Mouse (Mus musculus): ENCODE results near the gene Ndufs3. TPM values are rescaled to one million over a fixed set of nuclear protein-coding genes. Genes with fewer than 3 reads are reported as not detected.
"Not testable (repeated sequence)": the region's sequence is repeated elsewhere in the genome, so short reads cannot be mapped to it uniquely, and the experiment has no call there.

Gene Ndufs3
- polyA plus RNA-seq, 1 experiment: 871 TPM

DNA sequence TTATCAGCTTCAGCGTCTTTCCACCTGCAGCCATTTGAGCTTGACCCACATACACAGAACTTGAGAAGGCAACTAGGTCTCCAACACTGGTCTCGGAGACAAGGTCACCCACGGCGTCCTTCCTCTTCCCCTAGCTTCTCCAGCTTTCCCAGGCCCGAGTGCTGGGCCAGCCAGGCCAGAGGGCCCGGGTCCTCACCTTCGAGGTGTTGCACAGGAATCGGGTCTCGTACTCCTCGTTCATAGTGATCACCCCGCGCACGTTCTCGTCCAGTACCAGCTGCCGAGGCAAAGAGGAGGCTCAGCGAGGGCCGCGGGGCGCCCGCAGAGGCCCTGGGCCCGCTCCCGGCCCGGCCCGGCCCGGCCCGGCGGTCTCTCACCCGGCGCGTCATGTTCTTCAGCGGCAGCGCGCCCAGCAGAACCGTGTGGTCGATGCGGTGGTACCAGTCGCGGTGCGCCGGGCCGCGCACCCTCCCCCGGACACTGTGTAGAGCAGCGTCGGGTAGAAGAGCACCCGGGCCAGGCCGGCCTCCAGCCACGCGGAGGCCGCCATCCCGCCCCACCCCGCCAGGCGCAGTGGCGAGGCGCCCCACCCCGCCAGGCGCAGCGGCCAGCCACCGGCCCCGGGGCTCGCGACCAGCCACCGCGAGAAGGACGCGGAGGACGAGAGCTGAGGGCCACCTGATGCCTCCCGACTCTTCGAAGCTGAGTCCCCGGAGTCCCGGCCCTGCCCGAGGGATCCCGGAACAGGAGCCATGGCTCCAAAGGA is 12.8 kb upstream of the Ndufs3 start:
- H3K27ac ChIP-seq (replicated peaks; ENCODE audit: low read depth, low read length): peak overlapping the region; percentile 85
- H3K4me3 ChIP-seq (ENCODE audit: insufficient read depth, low read depth, low read length): peak overlapping the region; percentile 96

DNA sequence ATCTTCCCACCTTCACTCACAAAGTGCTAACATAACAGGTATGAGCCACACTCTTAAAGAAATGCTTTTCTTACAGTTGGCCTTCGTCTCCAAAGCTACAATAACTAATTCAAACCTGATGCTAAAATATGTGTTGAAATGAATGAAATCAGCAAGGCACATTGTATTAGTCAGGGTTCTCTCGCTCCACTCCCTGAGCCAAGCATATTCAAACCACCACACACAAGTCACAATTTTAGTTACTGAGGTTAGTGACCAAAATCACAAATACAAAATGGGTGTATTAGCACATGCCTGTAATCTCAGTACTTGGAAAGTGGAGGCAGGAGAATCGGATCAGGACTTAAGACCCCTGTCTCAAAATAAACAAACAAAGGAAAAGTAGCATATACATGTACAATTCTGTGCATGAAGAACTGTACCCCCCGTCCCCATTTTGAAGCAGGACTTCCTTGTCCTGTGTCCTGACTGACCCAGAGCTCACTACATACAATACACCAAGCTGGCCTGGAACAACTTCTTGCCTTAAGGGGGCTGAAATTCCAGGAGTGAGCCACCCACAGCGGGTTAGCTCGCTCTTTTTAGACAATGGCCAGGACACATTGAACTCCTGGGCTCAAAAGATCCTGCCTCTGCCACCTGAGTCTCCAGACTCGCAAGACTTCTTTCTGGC is 12.1 kb upstream of the Ndufs3 start:
- Histone ChIP-seq H3K4me3 (ENCODE audit: insufficient read depth, low read depth, low read length) (peak overlapping the region; percentile 96), H3K4me1 (ENCODE audit: control insufficient read depth, insufficient read depth, insufficient read length, low read length) (peaks cover 5% of the 10 kb centered on the region)

More for the DNA sequence above, 12.8 kb upstream of the Ndufs3 start:
- peaks cover 5% of the 10 kb centered on the region for H3K4me1 ChIP-seq (ENCODE audit: control insufficient read depth, insufficient read depth, insufficient read length, low read length)

DNA sequence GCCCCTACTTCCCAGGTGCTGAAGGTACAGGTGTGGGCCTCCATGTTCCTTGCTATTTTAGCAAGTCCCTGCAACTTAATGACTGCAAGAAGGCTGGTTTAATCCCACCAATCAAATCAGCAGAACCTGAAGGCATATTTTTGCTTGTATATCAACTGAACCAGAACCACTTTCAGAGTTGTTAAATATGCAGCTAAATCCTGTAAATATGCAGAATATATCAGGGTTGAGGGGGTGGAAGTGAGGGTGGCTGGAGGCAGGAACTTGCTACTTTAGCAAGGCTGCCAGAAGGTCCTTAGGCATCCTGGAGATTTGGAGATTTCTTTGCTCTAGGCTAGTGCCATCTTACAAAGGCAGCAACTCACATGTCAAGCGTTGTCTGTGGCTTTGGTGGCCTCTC is 10.9 kb upstream of the Ndufs3 start:
- Histone ChIP-seq H3K27ac (replicated peaks; ENCODE audit: low read depth, low read length) (no peak overlapping the region), H3K4me3 (ENCODE audit: insufficient read depth, low read depth, low read length) (0 out of 2 replicates have a peak overlapping the region, but pooled peaks have one; percentile 28), H3K4me1 (ENCODE audit: control insufficient read depth, insufficient read depth, insufficient read length, low read length) (peaks cover 5% of the 10 kb centered on the region)

More for the DNA sequence above, 12.1 kb upstream of the Ndufs3 start:
- H3K27ac ChIP-seq (replicated peaks; ENCODE audit: low read depth, low read length): peak overlapping the region; percentile 85

DNA sequence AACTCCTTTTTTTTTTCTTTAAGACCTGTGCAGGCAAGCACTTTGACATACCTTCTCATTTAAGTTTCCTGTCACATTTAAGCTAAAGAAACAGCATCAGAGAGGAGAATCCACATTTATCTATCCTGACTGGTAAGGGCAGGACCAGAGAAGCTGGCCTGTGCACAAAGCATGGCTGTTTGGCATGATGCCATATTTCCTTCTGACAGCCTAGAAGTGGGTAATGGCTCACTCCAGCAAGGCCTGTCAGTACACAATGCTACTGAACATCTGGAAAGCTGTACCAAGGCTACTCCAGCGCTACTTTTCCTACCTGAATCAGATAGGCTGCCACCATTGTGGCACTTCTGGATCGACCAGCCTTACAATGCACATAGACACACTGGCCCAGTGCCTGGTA is 9.0 kb upstream of the Ndufs3 start:
- H3K4me1 ChIP-seq (ENCODE audit: control insufficient read depth, insufficient read depth, insufficient read length, low read length): peaks cover 5% of the 10 kb centered on the region
- H3K4me3 ChIP-seq (ENCODE audit: insufficient read depth, low read depth, low read length): no peak overlapping the region
- no peak overlapping the region for H3K27ac ChIP-seq (replicated peaks; ENCODE audit: low read depth, low read length)

DNA sequence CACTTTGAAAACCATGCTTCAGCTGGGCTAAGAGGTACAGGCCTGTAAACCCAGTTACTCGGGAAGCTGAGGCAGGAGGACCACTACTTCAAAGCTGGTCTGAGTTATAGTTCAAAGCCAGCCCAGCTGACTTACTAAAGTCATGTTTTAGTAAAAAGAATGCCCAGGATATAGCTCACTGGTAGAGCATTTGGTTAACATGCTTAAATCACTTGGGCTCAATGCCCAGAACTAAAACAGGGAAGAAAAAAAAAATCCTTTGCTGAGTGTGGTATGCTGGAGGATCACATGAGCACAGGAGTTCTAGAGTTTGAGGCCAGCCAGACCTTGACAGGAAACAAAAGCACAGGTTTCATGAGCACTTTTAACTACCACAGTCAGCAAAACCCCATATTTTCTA is 7.0 kb upstream of the Ndufs3 start:
- Histone ChIP-seq H3K27ac (replicated peaks; ENCODE audit: low read depth, low read length) (no peak overlapping the region), H3K4me1 (ENCODE audit: control insufficient read depth, insufficient read depth, insufficient read length, low read length) (peaks cover 5% of the 10 kb centered on the region), H3K4me3 (ENCODE audit: insufficient read depth, low read depth, low read length) (no peak overlapping the region)

DNA sequence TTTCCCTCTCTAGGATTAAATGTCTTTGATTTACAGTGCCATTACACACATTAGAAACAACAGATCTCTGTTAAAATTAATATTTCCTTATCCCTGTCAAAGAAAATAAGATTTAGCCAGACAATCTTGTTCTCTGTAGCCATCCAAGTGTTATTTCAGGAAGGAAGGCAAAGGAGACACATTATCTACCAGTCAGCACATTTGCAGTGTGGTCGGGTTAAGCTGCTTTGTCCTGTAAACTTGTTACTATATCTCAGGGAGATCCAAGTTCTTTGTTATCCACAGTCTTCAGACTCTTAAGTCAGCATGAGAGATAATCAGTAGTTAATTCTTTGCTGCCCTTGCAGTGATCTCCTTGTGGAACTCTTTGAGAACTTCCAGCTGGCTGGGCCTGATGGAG is 6.2 kb upstream of the Ndufs3 start:
- Histone ChIP-seq H3K4me1 (ENCODE audit: control insufficient read depth, insufficient read depth, insufficient read length, low read length) (peaks cover under 1% of the 10 kb centered on the region), H3K4me3 (ENCODE audit: insufficient read depth, low read depth, low read length) (no peak overlapping the region), H3K27ac (replicated peaks; ENCODE audit: low read depth, low read length) (no peak overlapping the region)

DNA sequence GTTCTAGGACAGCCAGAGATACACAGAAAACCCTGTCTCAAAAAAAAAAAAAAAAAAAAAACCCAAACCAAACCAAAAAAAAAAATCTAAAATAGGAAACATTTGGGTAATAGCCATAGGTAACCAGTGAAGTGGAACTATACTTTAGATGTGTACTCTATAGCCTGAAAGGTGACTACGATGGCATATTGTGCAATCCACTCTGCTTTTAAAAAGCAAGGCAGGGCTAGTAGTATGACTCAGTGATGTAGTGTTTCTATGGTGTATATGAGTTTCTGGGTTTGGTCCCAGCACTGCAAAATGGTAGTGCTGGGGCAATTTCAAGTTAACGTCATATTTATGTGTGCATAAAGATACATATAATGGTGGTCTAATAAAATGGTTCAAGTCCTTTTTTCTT is 2.1 kb upstream of the Ndufs3 start:
- Histone ChIP-seq H3K4me1 (ENCODE audit: control insufficient read depth, insufficient read depth, insufficient read length, low read length) (peaks cover 5% of the 10 kb centered on the region; the same call in 1 of the 2 replicates), H3K27ac (replicated peaks; ENCODE audit: low read depth, low read length) (no peak overlapping the region), H3K4me3 (ENCODE audit: insufficient read depth, low read depth, low read length) (no peak overlapping the region)

DNA sequence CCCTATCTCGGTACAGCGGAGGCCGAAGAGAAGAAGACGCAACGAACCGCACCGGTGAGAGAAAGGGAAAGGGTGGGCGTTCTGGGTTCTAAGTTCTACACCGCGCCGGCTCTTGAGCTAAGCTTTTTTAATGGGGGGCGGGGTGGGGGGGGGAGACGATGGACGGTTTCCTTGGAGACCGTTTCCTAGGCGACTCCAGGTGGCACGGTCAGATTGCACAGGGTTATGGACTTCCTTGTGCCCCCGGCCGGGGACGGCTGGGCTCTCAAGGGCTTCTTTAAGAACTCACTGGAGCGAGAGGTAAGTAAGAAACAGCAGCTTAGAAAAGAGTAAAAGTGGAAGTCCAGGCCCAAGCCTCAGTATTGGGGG is 213 bp upstream of the Ndufs3 start:
- peaks cover 5% of the 10 kb centered on the region; the same call in 1 of the 2 replicates for H3K4me1 ChIP-seq (ENCODE audit: control insufficient read depth, insufficient read depth, insufficient read length, low read length)
- H3K4me3 ChIP-seq (ENCODE audit: insufficient read depth, low read depth, low read length): peak overlapping the region; percentile 80
- H3K27ac ChIP-seq (replicated peaks; ENCODE audit: low read depth, low read length): peak overlapping the region; percentile 92

DNA sequence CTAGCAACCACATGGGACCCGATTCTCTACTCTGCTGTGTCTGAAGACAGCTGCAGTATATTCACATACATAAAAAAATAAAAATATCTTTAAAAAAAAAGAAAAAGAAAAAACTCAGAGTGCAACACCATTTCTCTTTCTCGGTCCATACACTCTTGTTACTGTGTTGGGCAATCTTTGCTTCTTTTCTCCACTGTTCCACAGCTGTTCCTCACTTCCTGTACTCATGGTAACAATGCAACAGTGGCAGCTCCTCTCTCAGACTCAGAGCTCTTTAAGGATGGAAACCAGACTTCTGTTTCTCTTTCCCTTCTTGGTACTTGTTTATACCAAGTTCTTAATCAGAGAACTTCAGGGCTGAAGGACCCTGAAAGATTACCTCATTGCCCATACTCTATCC is 1.2 kb downstream of the Ndufs3 start:
- peak overlapping the region; percentile 97 for H3K27ac ChIP-seq (replicated peaks; ENCODE audit: low read depth, low read length)
- peaks cover 5% of the 10 kb centered on the region; the same call in 1 of the 2 replicates for H3K4me1 ChIP-seq (ENCODE audit: control insufficient read depth, insufficient read depth, insufficient read length, low read length)
- peak overlapping the region; percentile 80 for H3K4me3 ChIP-seq (ENCODE audit: insufficient read depth, low read depth, low read length)

DNA sequence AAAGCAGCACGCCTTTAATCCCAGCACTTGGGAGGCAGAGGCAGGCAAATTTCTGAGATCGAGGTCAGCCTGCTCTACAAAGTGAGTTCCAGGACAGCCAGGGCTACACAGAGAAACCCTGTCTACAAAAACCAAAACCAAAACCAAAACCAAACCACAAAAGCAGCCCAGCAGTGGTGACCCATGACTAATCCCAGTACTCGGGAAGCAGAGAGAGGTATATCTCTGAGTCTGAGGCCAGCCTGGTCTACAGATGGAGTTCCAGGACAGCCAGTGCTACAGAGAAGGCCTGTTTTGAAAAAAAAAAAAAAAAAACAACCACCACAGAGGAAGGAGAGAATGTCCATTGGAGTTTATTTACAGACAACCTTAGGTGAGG is 10.3 kb downstream of the Ndufs3 start:
- not testable (repeated sequence) for H3K4me3 ChIP-seq (ENCODE audit: insufficient read depth, low read depth, low read length); H3K4me1 ChIP-seq (ENCODE audit: control insufficient read depth, insufficient read depth, insufficient read length, low read length); H3K27ac ChIP-seq (replicated peaks; ENCODE audit: low read depth, low read length)

DNA sequence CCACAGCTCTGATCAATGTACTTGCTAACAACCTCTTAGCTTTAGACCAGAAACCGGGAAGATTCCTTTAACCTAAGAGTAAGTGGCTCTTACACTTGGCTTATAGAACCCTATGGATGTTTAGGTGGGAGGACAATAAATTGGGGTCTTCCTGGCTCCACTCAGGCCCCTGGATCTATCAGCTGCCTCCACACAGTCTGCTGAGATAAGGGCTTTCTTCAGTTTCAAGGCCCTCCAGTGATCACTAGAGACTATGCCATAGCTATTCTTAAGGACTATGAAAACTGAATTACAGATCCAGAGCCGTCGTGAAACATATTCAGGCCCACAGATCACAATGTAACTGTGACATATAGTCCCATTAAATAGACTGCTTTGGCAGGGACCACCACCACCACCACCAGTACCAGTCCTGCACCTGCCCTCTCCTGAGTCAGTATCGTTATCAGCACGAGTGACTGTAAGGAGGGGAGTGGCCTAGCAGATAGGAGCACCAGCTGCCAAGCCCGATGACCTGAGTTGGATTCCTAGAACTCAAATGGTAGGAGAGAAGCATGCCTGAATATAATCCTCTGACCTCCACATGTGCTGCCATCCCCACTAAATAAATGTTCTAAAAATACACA is 10.8 kb downstream of the Ndufs3 start:
- Histone ChIP-seq H3K27ac (replicated peaks; ENCODE audit: low read depth, low read length) (no peak overlapping the region), H3K4me1 (ENCODE audit: control insufficient read depth, insufficient read depth, insufficient read length, low read length) (no peaks in the 10 kb centered on the region), H3K4me3 (ENCODE audit: insufficient read depth, low read depth, low read length) (no peak overlapping the region)

DNA sequence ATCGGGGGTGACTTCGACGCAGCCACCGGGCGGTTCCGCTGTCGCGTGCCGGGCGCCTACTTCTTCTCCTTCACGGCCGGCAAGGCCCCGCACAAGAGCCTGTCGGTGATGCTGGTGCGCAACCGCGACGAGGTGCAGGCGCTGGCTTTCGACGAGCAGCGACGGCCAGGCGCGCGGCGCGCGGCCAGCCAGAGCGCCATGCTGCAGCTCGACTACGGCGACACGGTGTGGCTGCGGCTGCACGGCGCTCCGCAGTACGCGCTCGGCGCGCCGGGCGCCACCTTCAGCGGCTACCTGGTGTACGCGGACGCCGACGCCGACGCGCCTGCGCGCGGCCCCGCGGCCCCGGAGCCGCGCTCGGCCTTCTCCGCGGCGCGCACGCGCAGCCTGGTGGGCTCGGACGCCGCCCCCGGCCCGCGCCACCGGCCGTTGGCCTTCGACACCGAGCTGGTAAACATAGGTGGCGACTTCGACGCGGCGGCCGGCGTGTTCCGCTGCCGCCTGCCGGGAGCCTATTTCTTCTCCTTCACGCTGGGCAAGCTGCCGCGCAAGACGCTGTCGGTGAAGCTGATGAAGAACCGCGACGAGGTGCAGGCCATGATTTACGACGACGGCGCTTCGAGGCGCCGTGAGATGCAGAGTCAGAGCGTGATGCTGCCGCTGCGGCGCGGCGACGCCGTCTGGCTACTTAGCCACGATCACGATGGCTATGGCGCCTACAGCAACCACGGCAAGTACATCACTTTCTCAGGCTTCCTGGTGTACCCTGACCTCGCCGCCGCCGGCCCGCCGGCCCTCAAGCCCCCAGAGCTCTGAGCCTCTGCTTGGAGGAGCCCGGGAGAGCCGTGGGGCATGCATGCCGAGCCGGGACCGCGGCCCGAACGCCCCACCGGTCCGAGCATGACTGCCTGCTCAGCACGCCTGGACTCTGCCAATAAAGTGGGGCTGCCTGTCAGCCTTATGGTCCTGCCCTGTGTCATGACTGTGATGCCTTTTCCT is 14.8 kb downstream of the Ndufs3 start:
- Histone ChIP-seq H3K27ac (replicated peaks; ENCODE audit: low read depth, low read length) (no peak overlapping the region), H3K4me1 (ENCODE audit: control insufficient read depth, insufficient read depth, insufficient read length, low read length) (no peaks in the 10 kb centered on the region), H3K4me3 (ENCODE audit: insufficient read depth, low read depth, low read length) (peak overlapping the region; percentile 53)

DNA sequence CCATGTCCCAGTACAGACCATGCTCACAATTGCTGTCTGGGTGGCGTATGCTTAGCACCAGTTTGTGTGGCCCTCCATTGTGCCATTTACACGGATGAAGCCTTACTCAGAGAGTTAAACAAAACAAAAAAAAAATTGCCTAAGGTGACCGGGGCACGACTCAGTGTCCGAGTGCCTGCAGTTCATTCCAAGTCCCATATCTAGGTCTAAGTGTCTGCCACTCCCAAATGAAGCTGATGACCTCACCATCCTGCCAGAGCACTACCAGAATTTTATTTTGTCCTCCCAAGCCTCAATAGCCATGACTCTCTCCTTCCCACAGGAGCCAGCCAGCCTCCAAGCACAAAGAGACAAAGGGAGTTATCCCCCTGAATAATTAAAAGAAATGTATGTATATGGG is 17.0 kb downstream of the Ndufs3 start:
- Histone ChIP-seq H3K4me1 (ENCODE audit: control insufficient read depth, insufficient read depth, insufficient read length, low read length) (no peaks in the 10 kb centered on the region), H3K27ac (replicated peaks; ENCODE audit: low read depth, low read length) (no peak overlapping the region), H3K4me3 (ENCODE audit: insufficient read depth, low read depth, low read length) (no peak overlapping the region)

DNA sequence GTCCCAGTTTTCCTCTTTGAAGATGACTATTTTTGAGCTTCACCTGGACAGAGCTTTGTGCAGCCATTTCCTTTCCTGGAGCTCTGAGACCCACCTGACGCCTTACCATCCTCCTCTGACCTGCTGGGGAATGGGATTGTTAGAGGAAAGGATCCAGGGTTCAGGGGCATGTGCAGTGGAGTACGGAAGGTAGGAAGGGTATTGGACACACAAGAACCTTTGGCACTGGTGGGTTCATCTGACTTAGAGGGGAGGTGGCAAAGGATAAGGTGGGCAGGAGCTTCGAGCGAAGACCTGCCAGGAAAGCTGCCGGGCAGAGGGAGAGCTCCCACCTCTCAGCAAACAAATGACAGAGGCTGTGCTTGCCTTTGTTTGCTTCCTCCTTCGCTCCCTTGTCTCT is 18.2 kb downstream of the Ndufs3 start:
- Histone ChIP-seq H3K27ac (replicated peaks; ENCODE audit: low read depth, low read length) (no peak overlapping the region), H3K4me1 (ENCODE audit: control insufficient read depth, insufficient read depth, insufficient read length, low read length) (no peaks in the 10 kb centered on the region), H3K4me3 (ENCODE audit: insufficient read depth, low read depth, low read length) (no peak overlapping the region)
